Mouse (Mus musculus): ENCODE data around the gene Pnpt1. TPM values are rescaled to one million over a fixed set of nuclear protein-coding genes. Genes with fewer than 3 reads are reported as not detected.

Gene Pnpt1
- polyA plus RNA-seq, 1 experiment from 2014 or later = 36.1 TPM

GRCm38 (mm10) chr11:29180657-29181056 lies 50.1 kb downstream of the Pnpt1 start:
- Histone ChIP-seq H3K4me3 (replicated peaks; ENCODE audit: low read depth, low read length) (no peak overlapping the region), H3K27ac (no peak overlapping the region), H3K9ac (ENCODE audit: low read depth, low read length) (no peak overlapping the region), H3K27me3 (ENCODE audit: insufficient read depth, low read length) (no peaks in the 10 kb centered on the region), H3K9me3 (replicated peaks; ENCODE audit: low read length) (no peaks in the 10 kb centered on the region), H3K4me1 (replicated peaks; ENCODE audit: insufficient read depth, low read length) (no peaks in the 10 kb centered on the region), H3K4me2 (ENCODE audit: low read length) (no peak overlapping the region), H3K36me3 (ENCODE audit: insufficient read depth, low read length) (peaks cover 18% of the 10 kb centered on the region; the same call in 1 of the 2 replicates)
- no peak for DNase-seq (ENCODE audit: low spot score)
- no peak for ATAC-seq (replicated peaks; ENCODE audit: low FRiP score, low read depth)
- 80% methylated on average over 3 of the region's 3 CpGs for WGBS
- no peak for TF ChIP-seq CTCF (IDR thresholded peaks at IDR 0.05; ENCODE audit: low read depth)

- Histone ChIP-seq H3K4me2 (ENCODE audit: low read length) (no peak overlapping the region), H3K27me3 (ENCODE audit: insufficient read depth, low read length) (no peaks in the 10 kb centered on the region), H3K36me3 (ENCODE audit: insufficient read depth, low read length) (peaks cover 29% of the 10 kb centered on the region), H3K4me3 (replicated peaks; ENCODE audit: low read depth, low read length) (no peak overlapping the region), H3K4me1 (replicated peaks; ENCODE audit: insufficient read depth, low read length) (no peaks in the 10 kb centered on the region), H3K27ac (no peak overlapping the region), H3K9ac (ENCODE audit: low read depth, low read length) (no peak overlapping the region), H3K9me3 (replicated peaks; ENCODE audit: low read length) (no peaks in the 10 kb centered on the region)
- 98% methylated on average over 5 of the region's 5 CpGs for WGBS
- no peak for ATAC-seq (replicated peaks; ENCODE audit: low FRiP score, low read depth)
- no peak for TF ChIP-seq CTCF (IDR thresholded peaks at IDR 0.05; ENCODE audit: low read depth)
- no peak for DNase-seq (ENCODE audit: low spot score)
Observed at GRCm38 (mm10) chr11:29181751-29182150, 51.2 kb downstream of the Pnpt1 start.

- peaks cover 22% of the 10 kb centered on the region for H3K36me3 ChIP-seq (ENCODE audit: insufficient read depth, low read length)
- no peaks in the 10 kb centered on the region for H3K27me3 ChIP-seq (ENCODE audit: insufficient read depth, low read length)
- no peaks in the 10 kb centered on the region for H3K4me1 ChIP-seq (replicated peaks; ENCODE audit: insufficient read depth, low read length)
- TF ChIP-seq CTCF (IDR thresholded peaks at IDR 0.05; ENCODE audit: low read depth) = no peak
- ATAC-seq (replicated peaks; ENCODE audit: low FRiP score, low read depth) (no peak), DNase-seq (ENCODE audit: low spot score) (no peak)
- no peak overlapping the region for H3K4me2 ChIP-seq (ENCODE audit: low read length)
- no peak overlapping the region for H3K9ac ChIP-seq (ENCODE audit: low read depth, low read length)
- WGBS = 75% methylated on average over 2 of the region's 2 CpGs
- H3K4me3 ChIP-seq (replicated peaks; ENCODE audit: low read depth, low read length) = no peak overlapping the region
- H3K27ac ChIP-seq = no peak overlapping the region
- no peaks in the 10 kb centered on the region for H3K9me3 ChIP-seq (replicated peaks; ENCODE audit: low read length)
Observed at GRCm38 (mm10) chr11:29188981-29189380, 58.4 kb downstream of the Pnpt1 start.

- no peak for ATAC-seq (replicated peaks; ENCODE audit: low FRiP score, low read depth)
- H3K36me3 ChIP-seq (ENCODE audit: insufficient read depth, low read length) = peaks cover 26% of the 10 kb centered on the region
- H3K4me3 ChIP-seq (replicated peaks; ENCODE audit: low read depth, low read length) = no peak overlapping the region
- no peaks in the 10 kb centered on the region for H3K9me3 ChIP-seq (replicated peaks; ENCODE audit: low read length)
- 84% methylated on average over 5 of the region's 5 CpGs for WGBS
- H3K9ac ChIP-seq (ENCODE audit: low read depth, low read length) = no peak overlapping the region
- no peaks in the 10 kb centered on the region for H3K27me3 ChIP-seq (ENCODE audit: insufficient read depth, low read length)
- peak; percentile 18 for DNase-seq (ENCODE audit: low spot score)
- no peak overlapping the region for H3K27ac ChIP-seq
- H3K4me1 ChIP-seq (replicated peaks; ENCODE audit: insufficient read depth, low read length) = no peaks in the 10 kb centered on the region
- no peak overlapping the region for H3K4me2 ChIP-seq (ENCODE audit: low read length)
- peak; percentile 34; the same call in 1 of the 2 replicates for TF ChIP-seq CTCF (IDR thresholded peaks at IDR 0.05; ENCODE audit: low read depth)
Observed at GRCm38 (mm10) chr11:29203653-29204052, 73.1 kb downstream of the Pnpt1 start.

- ATAC-seq (replicated peaks; ENCODE audit: low FRiP score, low read depth) (no peak), DNase-seq (ENCODE audit: low spot score) (no peak)
- no peak for TF ChIP-seq CTCF (IDR thresholded peaks at IDR 0.05; ENCODE audit: low read depth)
- H3K4me3 ChIP-seq (replicated peaks; ENCODE audit: low read depth, low read length) = no peak overlapping the region
- H3K27ac ChIP-seq = no peak overlapping the region
- H3K9ac ChIP-seq (ENCODE audit: low read depth, low read length) = no peak overlapping the region
- no peaks in the 10 kb centered on the region for H3K9me3 ChIP-seq (replicated peaks; ENCODE audit: low read length)
- H3K36me3 ChIP-seq (ENCODE audit: insufficient read depth, low read length) = peaks cover 20% of the 10 kb centered on the region; the same call in 1 of the 2 replicates
- 99% methylated on average over 2 of the region's 2 CpGs for WGBS
- no peaks in the 10 kb centered on the region for H3K27me3 ChIP-seq (ENCODE audit: insufficient read depth, low read length)
- H3K4me2 ChIP-seq (ENCODE audit: low read length) = no peak overlapping the region
- no peaks in the 10 kb centered on the region for H3K4me1 ChIP-seq (replicated peaks; ENCODE audit: insufficient read depth, low read length)
Observed at GRCm38 (mm10) chr11:29209774-29210173, 79.2 kb downstream of the Pnpt1 start.

Other genes starting within 250 kb of the Pnpt1 start
- gene Ppp4r3b, start 42.1 kb downstream of the Pnpt1 start, polyA plus RNA-seq (2015; fragmentation: Nextera tagmentation; extraction: Ambion mirVana) = 75.6 and 83.6 TPM in 2 replicates
- gene Cfap36, start 116.7 kb downstream of the Pnpt1 start, polyA plus RNA-seq (2015; fragmentation: Nextera tagmentation; extraction: Ambion mirVana) = 70.0 and 74.4 TPM in 2 replicates
- gene Ccdc88a, start 242.9 kb downstream of the Pnpt1 start, polyA plus RNA-seq (2015; fragmentation: Nextera tagmentation; extraction: Ambion mirVana) = 19.5 and 21.8 TPM in 2 replicates

Data from kidney, postnatal 0 days (tissue).